Mouse (Mus musculus) myocyte (in vitro differentiated cells): ENCODE data around the gene Gm10577. TPM values are rescaled to one million over a fixed set of nuclear protein-coding genes. Genes with fewer than 3 reads are reported as not detected.

Experiments
- H3K27me3 ChIP-seq: one replicate; pipeline ENCODE4 v1.6.1; 2011; ENCODE audit not compliant: control insufficient read depth, insufficient read depth, insufficient read length
- H3K36me3 ChIP-seq: one replicate; pipeline ENCODE4 v1.6.1; 2011; ENCODE audit not compliant: control insufficient read depth, insufficient read depth
- H3K4me2 ChIP-seq: one replicate; pipeline ENCODE4 v1.6.1; 2011; ENCODE audit warnings: low read depth, control low read depth
- H3K4me3 ChIP-seq: one replicate; pipeline ENCODE4 v1.5.1; 2011; ENCODE audit warnings: mild to moderate bottlenecking, control low read depth, moderate library complexity
- H3K79me2 ChIP-seq: one replicate; pipeline ENCODE4 v1.6.1; 2011; ENCODE audit not compliant: control insufficient read depth, insufficient read depth
- H3ac ChIP-seq: one replicate; pipeline ENCODE4 v1.6.1; 2011; ENCODE audit not compliant: control insufficient read depth, insufficient read length
- CEBPB ChIP-seq: IDR thresholded peaks from 2 replicates; pipeline ENCODE4 v1.6.1; 2011; ENCODE audit warnings: mild to moderate bottlenecking, moderate library complexity; ENCODE audit not compliant: poor library complexity, insufficient read depth, severe bottlenecking
- E2F4 ChIP-seq: IDR thresholded peaks from one replicate; pipeline ENCODE4 v1.6.1; 2011; ENCODE audit warnings: mild to moderate bottlenecking, control low read depth, moderate library complexity; ENCODE audit not compliant: insufficient read depth
- MAX ChIP-seq: IDR thresholded peaks from one replicate; pipeline ENCODE4 v1.6.1; 2011; ENCODE audit warnings: low read depth, mild to moderate bottlenecking, control low read depth
- MYOD1 ChIP-seq, 3 experiments: IDR thresholded peaks; one replicate each; pipeline ENCODE4 v1.6.1; 2011; ENCODE audit warnings: control low read depth in 2 of 3, low read depth in 2 of 3, mild to moderate bottlenecking in 2 of 3, moderate library complexity in 1 of 3; ENCODE audit not compliant: insufficient read length in 2 of 3, control insufficient read depth in 1 of 3
- MYOG ChIP-seq, 3 experiments: IDR thresholded peaks; one replicate each; pipeline ENCODE4 v1.6.1; 2011; ENCODE audit warnings: control low read depth in 2 of 3, low read depth in 2 of 3, mild to moderate bottlenecking in 2 of 3; ENCODE audit not compliant: insufficient read length in 2 of 3, control insufficient read depth in 1 of 3, insufficient read depth in 1 of 3
- POLR2A ChIP-seq: IDR thresholded peaks from one replicate; pipeline ENCODE4 v1.6.1; 2011; ENCODE audit warnings: low read depth, mild to moderate bottlenecking, control low read depth, moderate library complexity; ENCODE audit not compliant: insufficient read length
- POLR2AphosphoS2 ChIP-seq: IDR thresholded peaks from one replicate; pipeline ENCODE4 v1.6.1; 2011; ENCODE audit warnings: low read depth, control low read depth; ENCODE audit not compliant: insufficient read length
- REST ChIP-seq: IDR thresholded peaks from one replicate; pipeline ENCODE4 v1.6.1; 2011; ENCODE audit warnings: mild to moderate bottlenecking, control low read depth, moderate library complexity; ENCODE audit not compliant: insufficient read depth, insufficient read length
- SRF ChIP-seq: IDR thresholded peaks from one replicate; pipeline ENCODE4 v1.6.1; 2011; ENCODE audit warnings: low read depth; ENCODE audit not compliant: control insufficient read depth, insufficient read length
- TCF12 ChIP-seq: IDR thresholded peaks from one replicate; pipeline ENCODE4 v1.6.1; 2011; ENCODE audit warnings: mild to moderate bottlenecking, control low read depth; ENCODE audit not compliant: poor library complexity, insufficient read depth, severe bottlenecking
- TCF3 ChIP-seq: IDR thresholded peaks from one replicate; pipeline ENCODE4 v1.6.1; 2011; ENCODE audit warnings: low read depth, control low read depth; ENCODE audit not compliant: insufficient read length
- USF1 ChIP-seq: IDR thresholded peaks from one replicate; pipeline ENCODE4 v1.6.1; 2011; ENCODE audit warnings: low read depth, mild to moderate bottlenecking, control low read depth, moderate library complexity
- polyA plus RNA-seq: library from polyadenylated mRNA; unstranded; fragments of >200 nt; fragmentation: generic; extraction: Trizol; gene quantifications from one replicate; pipeline ENCODE4 v1.2.1, GENCODE M21; 2012; ENCODE audit warnings: missing spikeins

The Gm10577 gene
- polyA plus RNA-seq, 1 experiment, result not detected

DNA sequence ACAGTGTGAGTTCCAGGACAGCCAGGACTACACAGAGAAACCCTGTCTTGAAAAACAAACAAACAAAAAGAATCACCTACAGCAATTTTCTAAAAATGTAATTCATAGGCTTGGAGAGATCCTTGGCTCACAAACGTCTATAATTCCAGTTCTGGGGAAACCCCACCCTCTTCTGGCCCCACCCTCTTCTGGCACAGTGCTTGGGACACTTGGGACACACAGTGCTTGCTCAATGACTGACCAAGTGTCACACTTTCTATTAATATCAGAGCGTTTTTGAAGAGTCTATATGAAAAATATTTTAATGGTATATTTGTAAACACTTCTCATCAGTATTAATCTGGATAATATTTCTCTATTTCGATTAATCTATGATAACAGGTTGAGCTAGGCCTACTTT lies 12.6 kb upstream of the Gm10577 start:
- Histone ChIP-seq H3K36me3 (no peaks in the 10 kb centered on the region), H3ac (no peak overlapping the region), H3K4me2 (no peak overlapping the region), H3K27me3 (no peaks in the 10 kb centered on the region), H3K4me3 (no peak overlapping the region), H3K79me2 (no peaks in the 10 kb centered on the region)
- no peak for TF ChIP-seq SRF
- TF ChIP-seq POLR2A, result no peak

- Histone ChIP-seq H3K27me3 (no peaks in the 10 kb centered on the region), H3K79me2 (no peaks in the 10 kb centered on the region), H3ac (no peak overlapping the region), H3K4me3 (no peak overlapping the region), H3K36me3 (no peaks in the 10 kb centered on the region), H3K4me2 (no peak overlapping the region)
- TF ChIP-seq TCF3 (no peak), MYOD1 (IDR thresholded peaks at IDR 0.05; ENCODE audit: control insufficient read depth in 1 of 3, insufficient read length in 2 of 3, low read depth in 2 of 3) (no peak), REST (no peak), MAX (no peak), SRF (no peak), POLR2A (no peak), USF1 (no peak), TCF12 (no peak), MYOG (IDR thresholded peaks at IDR 0.05; ENCODE audit: control insufficient read depth in 1 of 3, insufficient read depth in 1 of 3, insufficient read length in 2 of 3, low read depth in 2 of 3) (no peak), CEBPB (no peak), E2F4 (no peak), POLR2AphosphoS2 (no peak)
Measured at GRCm38 (mm10) chr4:101027852-101028411, 7.4 kb upstream of the Gm10577 start.

GRCm38 (mm10) chr4:101026995-101027394 lies 6.5 kb upstream of the Gm10577 start:
- H3ac ChIP-seq, result no peak overlapping the region
- TF ChIP-seq POLR2A, result no peak
- TF ChIP-seq POLR2AphosphoS2, result no peak
- no peak for TF ChIP-seq MYOG (IDR thresholded peaks at IDR 0.05; ENCODE audit: control insufficient read depth in 1 of 3, insufficient read depth in 1 of 3, insufficient read length in 2 of 3, low read depth in 2 of 3)
- no peak for TF ChIP-seq SRF
- TF ChIP-seq USF1, result no peak
- TF ChIP-seq MYOD1 (IDR thresholded peaks at IDR 0.05; ENCODE audit: control insufficient read depth in 1 of 3, insufficient read length in 2 of 3, low read depth in 2 of 3), result no peak
- H3K4me2 ChIP-seq, result no peak overlapping the region
- no peak overlapping the region for H3K4me3 ChIP-seq
- no peaks in the 10 kb centered on the region for H3K36me3 ChIP-seq
- H3K79me2 ChIP-seq, result no peaks in the 10 kb centered on the region
- H3K27me3 ChIP-seq, result no peaks in the 10 kb centered on the region

DNA sequence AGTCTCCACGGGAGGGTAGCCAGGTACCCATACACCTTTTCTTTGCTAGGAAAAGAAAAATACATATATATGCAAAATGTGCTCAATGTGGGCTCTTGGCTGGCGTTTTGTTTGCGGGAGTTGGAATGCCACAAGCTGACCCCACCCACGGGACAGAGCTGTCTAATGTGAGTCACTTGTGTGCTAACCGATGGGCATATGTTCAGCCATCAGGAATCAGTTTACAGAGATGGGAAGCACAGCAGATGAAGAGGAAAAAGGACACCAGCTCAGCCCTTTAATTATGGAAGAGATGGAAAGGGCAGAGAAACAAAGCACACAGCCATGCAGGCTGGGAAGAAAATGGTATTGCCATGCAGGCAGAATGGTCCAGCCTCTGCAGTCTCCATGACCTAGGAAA lies 6.1 kb upstream of the Gm10577 start:
- Histone ChIP-seq H3K79me2 (no peaks in the 10 kb centered on the region), H3K4me2 (no peak overlapping the region), H3K4me3 (no peak overlapping the region), H3K36me3 (no peaks in the 10 kb centered on the region), H3K27me3 (no peaks in the 10 kb centered on the region), H3ac (no peak overlapping the region)
- TF ChIP-seq POLR2AphosphoS2 (no peak), USF1 (no peak)

- no peaks in the 10 kb centered on the region for H3K36me3 ChIP-seq
- no peaks in the 10 kb centered on the region for H3K27me3 ChIP-seq
- no peak overlapping the region for H3K4me2 ChIP-seq
- no peak overlapping the region for H3ac ChIP-seq
- H3K4me3 ChIP-seq, result no peak overlapping the region
- H3K79me2 ChIP-seq, result no peaks in the 10 kb centered on the region
- no peak for TF ChIP-seq MAX
- no peak for TF ChIP-seq CEBPB
- no peak for TF ChIP-seq TCF12
- TF ChIP-seq SRF, result no peak
- no peak for TF ChIP-seq TCF3
- TF ChIP-seq USF1, result no peak
- no peak for TF ChIP-seq MYOD1 (IDR thresholded peaks at IDR 0.05; ENCODE audit: control insufficient read depth in 1 of 3, insufficient read length in 2 of 3, low read depth in 2 of 3)
- no peak for TF ChIP-seq POLR2AphosphoS2
- no peak for TF ChIP-seq MYOG (IDR thresholded peaks at IDR 0.05; ENCODE audit: control insufficient read depth in 1 of 3, insufficient read depth in 1 of 3, insufficient read length in 2 of 3, low read depth in 2 of 3)
- no peak for TF ChIP-seq E2F4
- no peak for TF ChIP-seq POLR2A
Measured at GRCm38 (mm10) chr4:101017806-101018205, 2.7 kb downstream of the Gm10577 start.
